Mouse (Mus musculus): ENCODE results near the gene Fzd4.

DNA sequence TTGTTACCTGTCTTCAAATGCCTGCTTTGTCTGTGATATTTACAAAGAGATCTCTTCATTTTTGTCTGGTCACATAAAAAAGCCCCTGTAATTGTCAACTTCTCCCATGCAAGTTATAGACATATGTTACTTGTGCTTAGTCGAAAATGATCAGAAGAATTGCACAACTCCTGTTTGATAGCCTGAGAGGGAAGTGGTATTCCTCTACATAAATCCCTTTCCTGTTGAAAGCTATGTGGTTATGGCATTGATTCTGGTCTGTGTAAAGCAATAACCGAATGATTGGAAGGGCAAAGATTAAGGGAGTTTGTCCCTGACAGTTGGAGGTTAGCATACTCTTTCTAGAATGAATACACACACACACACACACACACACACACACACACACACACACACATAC, 55.5 kb downstream of the Fzd4 start:
- TF ChIP-seq CTCF (IDR thresholded peaks at IDR 0.05; ENCODE audit: low read depth, low read length) (no peak), POLR2AphosphoS5 (IDR thresholded peaks at IDR 0.05; ENCODE audit: insufficient replicate concordance, low read depth, low read length) (no peak), GATA1 (IDR thresholded peaks at IDR 0.05; ENCODE audit: borderline replicate concordance, low read length) (no peak)

Measured in G1E (cell line).